Comparison of ENCODE assay signal across 18 mouse cellular contexts in the genomic region with DNA sequence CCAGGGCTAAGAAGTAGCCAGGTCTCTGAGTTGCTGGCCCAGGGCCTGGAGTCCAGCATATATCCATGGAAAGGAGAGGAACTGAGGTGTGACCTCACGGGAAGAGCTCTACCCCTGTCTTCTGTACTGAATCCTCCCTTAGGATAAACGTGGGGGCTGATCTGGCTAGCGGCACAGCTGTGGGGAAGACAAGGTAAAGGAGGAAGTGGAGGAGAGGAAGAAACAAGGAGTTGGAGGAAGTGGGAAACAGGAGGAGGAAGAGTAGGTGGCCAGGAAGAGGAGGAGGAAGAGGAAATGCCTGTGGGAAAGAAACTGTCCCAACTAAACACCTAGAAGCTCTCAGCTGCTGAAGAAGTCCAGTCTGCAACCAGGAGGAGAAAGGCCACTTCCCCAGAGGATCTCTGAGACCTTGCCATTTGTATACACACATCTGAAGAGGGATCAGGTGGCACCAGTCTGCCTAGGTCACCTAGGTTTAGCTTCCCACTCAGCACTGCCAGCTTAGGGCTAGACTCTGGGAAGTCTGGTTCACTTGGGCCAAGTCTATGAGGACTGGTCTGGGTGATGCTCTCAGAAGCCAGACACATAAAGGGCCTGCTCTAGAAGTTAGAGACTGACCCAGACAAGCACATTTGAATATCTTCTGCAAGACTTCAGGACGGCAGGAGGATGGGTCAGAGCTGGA.
DNase-seq lines count a peak whose midpoint lies in the region; ATAC-seq and TF ChIP-seq lines count a peak whose summit lies in the region.
"Had no signal": no experiment of that assay in that cellular context is flagged by ENCODE, and none has a peak within 500 bp of the region (broad histone marks: within the 10 kb centered on the region; RNA-seq: fewer than 3 reads in every experiment).

No protein-coding gene starts in this region.

- H3K4me2 ChIP-seq in lung, embryonic 14.5 days = no peak overlapping the region
- H3K4me2 ChIP-seq: embryonic facial prominence, embryonic 12.5 days; forebrain, embryonic 12.5 days; heart, embryonic 11.5 days; hindbrain, embryonic 15.5 days had no signal

- no peak overlapping the region for H3K9ac ChIP-seq in lung, embryonic 14.5 days
- H3K9ac ChIP-seq: embryonic facial prominence, embryonic 12.5 days; forebrain, embryonic 12.5 days; forebrain, postnatal 0 days; hindbrain, embryonic 15.5 days had no signal

- H3K4me3 ChIP-seq in lung, embryonic 14.5 days (ENCODE audit: low read depth, low read length) = no peak overlapping the region
- H3K4me3 ChIP-seq: embryonic facial prominence, embryonic 12.5 days; forebrain, embryonic 12.5 days; heart, embryonic 15.5 days; hindbrain, embryonic 15.5 days had no signal

- H3K9me3 ChIP-seq in lung, embryonic 14.5 days (ENCODE audit: low read depth, low read length) = no peaks in the 10 kb centered on the region
- H3K9me3 ChIP-seq: embryonic facial prominence, embryonic 12.5 days; forebrain, embryonic 12.5 days; heart, embryonic 15.5 days; hindbrain, embryonic 15.5 days had no signal

- no peaks in the 10 kb centered on the region for H3K27me3 ChIP-seq in lung, embryonic 14.5 days (ENCODE audit: insufficient read depth, low read length)
- H3K27me3 ChIP-seq: embryonic facial prominence, embryonic 12.5 days; forebrain, embryonic 12.5 days; heart, embryonic 15.5 days had no signal

- H3K27ac ChIP-seq in lung, embryonic 14.5 days (ENCODE audit: low read depth) = peak overlapping the region; percentile 22; the same call in 1 of the 2 replicates
- H3K27ac ChIP-seq: forebrain, embryonic 12.5 days; hindbrain, embryonic 15.5 days had no signal

- no peak for ATAC-seq in lung, embryonic 14.5 days (ENCODE audit: insufficient read depth)
- 0 out of 2 replicates have a peak, but pooled peaks have one; percentile 8 for ATAC-seq in granulocyte monocyte progenitor cell, adult 5-6 weeks (replicated peaks; ENCODE audit: poor library complexity, severe bottlenecking)

- no peak for TF ChIP-seq CTCF in lung, embryonic 14.5 days (IDR thresholded peaks at IDR 0.05; ENCODE audit: low read depth)

- DNase-seq in heart, adult 11 months = peak; percentile 93
- DNase-seq in heart, adult 8-10 months (ENCODE audit: low spot score) = no peak
- DNase-seq in lung, embryonic 14.5 days = no peak
- no peak for DNase-seq in lung, adult 18-20 months
- no peak for DNase-seq in c-Kit-positive CD71-positive TER-119-positive erythroid progenitor cells, embryonic 14.5 days (ENCODE audit: low spot score)
- DNase-seq: adrenal gland, adult 2 months; adrenal gland, postnatal 25 days; cerebellum, adult 11 months; cerebellum, adult 8-10 months; cerebellum, postnatal 14 days; embryo, embryonic 11 days; forebrain, postnatal 0 days had no signal

- 70% methylated on average over 4 of the region's 4 CpGs for WGBS in lung, embryonic 14.5 days

- peaks cover 31% of the 10 kb centered on the region for H3K4me1 ChIP-seq in lung, embryonic 14.5 days (ENCODE audit: insufficient read depth)

- no peaks in the 10 kb centered on the region for H3K36me3 ChIP-seq in lung, embryonic 14.5 days (ENCODE audit: insufficient read depth)
- H3K36me3 ChIP-seq: embryonic facial prominence, embryonic 12.5 days; forebrain, embryonic 12.5 days; heart, embryonic 15.5 days; hindbrain, embryonic 15.5 days had no signal
